Mouse (Mus musculus) heart, embryonic 11.5 days (tissue): ENCODE results near the gene Tfap4. TPM values are rescaled to one million over a fixed set of nuclear protein-coding genes. Genes with fewer than 3 reads are reported as not detected.

Source experiments
- ATAC-seq: fragments of 200-750 bp; cut with Nextera tagmentation; replicated peaks from 2 replicates; pipeline ENCODE4 v1.8.0; 2017; ENCODE audit warnings: moderate library complexity; ENCODE audit not compliant: insufficient number of reproducible peaks, low FRiP score, low TSS enrichment
- H3K27ac ChIP-seq: fragments of 300-500 bp; sonication (generic); 2 replicates; pipeline ENCODE4 v1.5.1; 2014; ENCODE audit warnings: mild to moderate bottlenecking, low read depth, low read length
- H3K27me3 ChIP-seq: fragments of 300-500 bp; sonication (generic); 2 replicates; pipeline ENCODE4 v1.6.1; 2014; ENCODE audit warnings: mild to moderate bottlenecking, low read length, mixed read lengths; ENCODE audit not compliant: control insufficient read depth, insufficient read depth
- H3K36me3 ChIP-seq: fragments of 300-500 bp; sonication (generic); 2 replicates; pipeline ENCODE4 v1.6.1; 2014; ENCODE audit warnings: mild to moderate bottlenecking, low read length, moderate library complexity, mixed read lengths; ENCODE audit not compliant: control insufficient read depth, insufficient read depth
- H3K4me1 ChIP-seq: fragments of 300-500 bp; sonication (generic); 2 replicates; pipeline ENCODE4 v1.6.1; 2014; ENCODE audit warnings: low read length; ENCODE audit not compliant: control insufficient read depth, insufficient read depth
- H3K4me2 ChIP-seq: fragments of 300-500 bp; sonication (generic); 2 replicates; pipeline ENCODE4 v1.6.1; 2014; ENCODE audit warnings: mild to moderate bottlenecking, moderate library complexity
- H3K4me3 ChIP-seq: fragments of 300-500 bp; sonication (generic); 2 replicates; pipeline ENCODE4 v1.5.1; 2014; ENCODE audit warnings: low read depth, low read length
- H3K9ac ChIP-seq: fragments of 300-500 bp; sonication (generic); 2 replicates; pipeline ENCODE4 v1.6.1; 2014; ENCODE audit warnings: mild to moderate bottlenecking, low read depth, low read length, moderate library complexity
- H3K9me3 ChIP-seq: fragments of 300-500 bp; sonication (generic); replicated peaks from 2 replicates; pipeline ENCODE4 v1.6.1; 2016; ENCODE audit warnings: low read length; ENCODE audit not compliant: control insufficient read depth
- WGBS: fragments of 180-500 bp; shearing (Covaris S2); extraction: QIAGEN DNeasy Blood & Tissue Kit; methylation state at CpG from one replicate; pipeline ENCODE4 v1.1.7; 2014; ENCODE audit not compliant: insufficient replicate concordance; 5-methylcytosine and 5-hydroxymethylcytosine counted together
- polyA plus RNA-seq: library from polyadenylated mRNA; unstranded; fragments of >200 nt; fragmentation: Nextera tagmentation; extraction: Ambion mirVana; gene quantifications from 2 replicates; pipeline ENCODE4 v1.2.1, GENCODE M21; 2014

Tfap4 gene
- polyA plus RNA-seq, 1 experiment from 2014 or later = 9.4 TPM

GRCm38 (mm10) chr16:4570737-4571136, 11.1 kb upstream of the Tfap4 start:
- ATAC-seq = no peak
- Histone ChIP-seq H3K36me3 (no peaks in the 10 kb centered on the region), H3K4me2 (no peak overlapping the region), H3K4me3 (no peak overlapping the region), H3K4me1 (peaks cover 9% of the 10 kb centered on the region), H3K27ac (0 out of 2 replicates have a peak overlapping the region, but pooled peaks have one; percentile 8), H3K9me3 (no peaks in the 10 kb centered on the region), H3K9ac (no peak overlapping the region), H3K27me3 (no peaks in the 10 kb centered on the region)
- WGBS = 45% methylated on average over 4 of the region's 4 CpGs

- Histone ChIP-seq H3K4me2 (no peak overlapping the region), H3K36me3 (no peaks in the 10 kb centered on the region), H3K9me3 (no peaks in the 10 kb centered on the region), H3K4me1 (peaks cover 9% of the 10 kb centered on the region), H3K4me3 (no peak overlapping the region), H3K9ac (no peak overlapping the region), H3K27ac (no peak overlapping the region), H3K27me3 (no peaks in the 10 kb centered on the region)
- WGBS = 18% methylated on average over 4 of the region's 4 CpGs
- no peak for ATAC-seq
Measured at GRCm38 (mm10) chr16:4567912-4568311, 8.3 kb upstream of the Tfap4 start.

- Histone ChIP-seq H3K4me3 (peak overlapping the region; percentile 65), H3K9ac (peak overlapping the region; percentile 90), H3K4me1 (peaks cover 13% of the 10 kb centered on the region), H3K27ac (peak overlapping the region; percentile 91), H3K9me3 (no peaks in the 10 kb centered on the region), H3K27me3 (no peaks in the 10 kb centered on the region), H3K36me3 (no peaks in the 10 kb centered on the region), H3K4me2 (peak overlapping the region; percentile 96)
- WGBS = under 1% methylated on average over 43 of the region's 43 CpGs
- ATAC-seq = peak; percentile 41
Measured at GRCm38 (mm10) chr16:4560145-4560952, 695 bp upstream of the Tfap4 start.

GRCm38 (mm10) chr16:4558980-4559631, 548 bp downstream of the Tfap4 start:
- H3K4me3 ChIP-seq = peak overlapping the region; percentile 65
- no peaks in the 10 kb centered on the region for H3K9me3 ChIP-seq
- ATAC-seq = peak; percentile 24; the same call in 1 of the 2 replicates
- H3K4me2 ChIP-seq = peak overlapping the region; percentile 96
- no peaks in the 10 kb centered on the region for H3K36me3 ChIP-seq
- peak overlapping the region; percentile 91 for H3K27ac ChIP-seq
- H3K4me1 ChIP-seq = peaks cover 13% of the 10 kb centered on the region
- peak overlapping the region; percentile 90 for H3K9ac ChIP-seq
- WGBS = 0% methylated on average over 43 of the region's 43 CpGs
- no peaks in the 10 kb centered on the region for H3K27me3 ChIP-seq

- H3K9me3 ChIP-seq = no peaks in the 10 kb centered on the region
- H3K9ac ChIP-seq = peak overlapping the region; percentile 90
- under 1% methylated on average over 35 of the region's 38 CpGs for WGBS
- peaks cover 16% of the 10 kb centered on the region for H3K4me1 ChIP-seq
- no peaks in the 10 kb centered on the region for H3K36me3 ChIP-seq
- H3K27me3 ChIP-seq = no peaks in the 10 kb centered on the region
- H3K4me2 ChIP-seq = peak overlapping the region; percentile 96
- H3K27ac ChIP-seq = peak overlapping the region; percentile 91
- ATAC-seq = peak; percentile 90
- peak overlapping the region; percentile 65 for H3K4me3 ChIP-seq
Measured at GRCm38 (mm10) chr16:4558384-4558979, 1.2 kb downstream of the Tfap4 start.

GRCm38 (mm10) chr16:4557949-4558348, 1.7 kb downstream of the Tfap4 start:
- peak; percentile 71 for ATAC-seq
- no peaks in the 10 kb centered on the region for H3K27me3 ChIP-seq
- H3K4me3 ChIP-seq = peak overlapping the region; percentile 65
- peaks cover 21% of the 10 kb centered on the region for H3K4me1 ChIP-seq
- WGBS = under 1% methylated on average over 19 of the region's 19 CpGs
- peak overlapping the region; percentile 96 for H3K4me2 ChIP-seq
- no peaks in the 10 kb centered on the region for H3K9me3 ChIP-seq
- H3K9ac ChIP-seq = peak overlapping the region; percentile 90
- H3K27ac ChIP-seq = peak overlapping the region; percentile 91
- H3K36me3 ChIP-seq = no peaks in the 10 kb centered on the region

- Histone ChIP-seq H3K9me3 (no peaks in the 10 kb centered on the region), H3K4me1 (peaks cover 30% of the 10 kb centered on the region), H3K27ac (no peak overlapping the region), H3K27me3 (no peaks in the 10 kb centered on the region), H3K4me3 (peak overlapping the region; percentile 65; the same call in 1 of the 2 replicates), H3K4me2 (peak overlapping the region; percentile 96), H3K9ac (peak overlapping the region; percentile 90; the same call in 1 of the 2 replicates), H3K36me3 (no peaks in the 10 kb centered on the region)
- no peak for ATAC-seq
- 72% methylated on average over 1 of the region's 1 CpGs for WGBS
Measured at GRCm38 (mm10) chr16:4557085-4557484, 2.6 kb downstream of the Tfap4 start.

GRCm38 (mm10) chr16:4555555-4555954, 4.1 kb downstream of the Tfap4 start:
- Histone ChIP-seq H3K9ac (no peak overlapping the region), H3K27ac (no peak overlapping the region), H3K27me3 (no peaks in the 10 kb centered on the region), H3K4me3 (no peak overlapping the region), H3K4me1 (peaks cover 38% of the 10 kb centered on the region), H3K9me3 (no peaks in the 10 kb centered on the region), H3K4me2 (no peak overlapping the region), H3K36me3 (peaks cover 4% of the 10 kb centered on the region; the same call in 1 of the 2 replicates)
- 94% methylated on average over 1 of the region's 1 CpGs for WGBS
- no peak for ATAC-seq
